14 mouse cellular contexts compared by ENCODE assay signal in the genomic region with DNA sequence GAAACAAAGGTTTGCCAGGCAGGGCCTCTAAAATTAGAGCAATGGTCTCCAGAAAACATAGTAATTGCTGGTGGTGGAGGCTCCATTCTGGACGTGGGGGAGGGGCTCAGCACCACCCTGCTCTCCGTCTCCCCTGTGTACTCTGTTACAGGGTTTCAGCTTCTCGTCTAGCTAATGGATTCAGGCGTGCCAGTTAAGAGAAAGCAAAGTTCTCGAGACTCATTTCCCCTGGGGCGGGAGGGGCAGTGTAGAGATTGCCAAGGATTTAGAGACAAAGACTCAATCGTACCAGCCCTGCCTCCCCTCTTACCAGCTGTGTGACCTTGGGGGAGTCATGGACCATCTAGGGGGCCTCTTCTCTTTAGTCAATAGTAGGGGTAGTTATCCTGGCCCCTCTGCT.
DNase-seq lines count a peak whose midpoint lies in the region; ATAC-seq lines count a peak whose summit lies in the region.
"Had no signal": no experiment of that assay in that cellular context is flagged by ENCODE, and none has a peak within 500 bp of the region (broad histone marks: within the 10 kb centered on the region; RNA-seq: fewer than 3 reads in every experiment).

No protein-coding gene starts in this region.

- H3K4me2 ChIP-seq in hindbrain, embryonic 14.5 days (replicated peaks): no peak overlapping the region
- H3K4me2 ChIP-seq: midbrain, embryonic 13.5 days had no signal

- H3K36me3 ChIP-seq in hindbrain, embryonic 10.5 days: no peaks in the 10 kb centered on the region
- H3K36me3 ChIP-seq in hindbrain, embryonic 14.5 days (replicated peaks; ENCODE audit: control insufficient read depth, insufficient read depth): no peaks in the 10 kb centered on the region
- H3K36me3 ChIP-seq: midbrain, embryonic 13.5 days had no signal

- peak overlapping the region; percentile 59 for H3K27ac ChIP-seq in hindbrain, embryonic 10.5 days
- H3K27ac ChIP-seq in hindbrain, embryonic 14.5 days: no peak overlapping the region
- H3K27ac ChIP-seq: midbrain, embryonic 13.5 days had no signal

- DNase-seq in hindbrain, embryonic 10.5 days (ENCODE audit: low spot score): no peak
- no peak for DNase-seq in hindbrain, embryonic 14.5 days (ENCODE audit: low spot score)
- DNase-seq in MN1 (ENCODE audit: low spot score): peak; percentile 68
- peak; percentile 24 for DNase-seq in gastrocnemius, postnatal 10 days
- DNase-seq in kidney, postnatal 25 days: peak; percentile 60 to 73
- DNase-seq in left cerebral cortex, postnatal 10 days (ENCODE audit: extremely low spot score in 1 of 2, low spot score in 2 of 2): no peak
- DNase-seq in left cerebral cortex, adult 11 months (ENCODE audit: low spot score): no peak
- no peak for DNase-seq in ovary, postnatal 36 days (ENCODE audit: low spot score)
- DNase-seq: cerebellum, adult 8-10 months; liver; thymus, adult 2 months had no signal

- ATAC-seq in hindbrain, embryonic 14.5 days (ENCODE audit: low FRiP score): no peak
- ATAC-seq: CD4-positive, CD25-positive, alpha-beta regulatory T cell, adult 4 months; midbrain, embryonic 13.5 days had no signal

- WGBS in hindbrain, embryonic 10.5 days: 52% methylated on average over 7 of the region's 7 CpGs
- 31% methylated on average over 7 of the region's 7 CpGs for WGBS in hindbrain, embryonic 14.5 days

- intact Hi-C loops in left cerebral cortex, postnatal 10 days (cut with DNase I): no loop called here

- no peaks in the 10 kb centered on the region; the same call in 1 of the 2 replicates for H3K27me3 ChIP-seq in hindbrain, embryonic 10.5 days (ENCODE audit: insufficient read depth, poor library complexity, severe bottlenecking)
- H3K27me3 ChIP-seq in hindbrain, embryonic 14.5 days (ENCODE audit: control insufficient read depth, insufficient read depth, low read length): no peaks in the 10 kb centered on the region; the same call in 1 of the 2 replicates

- H3K9ac ChIP-seq in hindbrain, embryonic 14.5 days: no peak overlapping the region
- H3K9ac ChIP-seq: midbrain, embryonic 13.5 days had no signal

- no peaks in the 10 kb centered on the region for H3K9me3 ChIP-seq in hindbrain, embryonic 10.5 days
- no peaks in the 10 kb centered on the region for H3K9me3 ChIP-seq in hindbrain, embryonic 14.5 days (ENCODE audit: control insufficient read depth, low read length)
- H3K9me3 ChIP-seq: midbrain, embryonic 13.5 days had no signal

- H3K4me1 ChIP-seq in hindbrain, embryonic 10.5 days (replicated peaks): peaks cover 66% of the 10 kb centered on the region
- peaks cover 20% of the 10 kb centered on the region for H3K4me1 ChIP-seq in hindbrain, embryonic 14.5 days (replicated peaks; ENCODE audit: control insufficient read depth, insufficient read depth, low read length)

- no peak overlapping the region for H3K4me3 ChIP-seq in hindbrain, embryonic 10.5 days
- H3K4me3 ChIP-seq in hindbrain, embryonic 14.5 days (replicated peaks; ENCODE audit: low read length): no peak overlapping the region
- H3K4me3 ChIP-seq: erythroblast, embryonic 14.5 days; midbrain, embryonic 13.5 days had no signal

Comparison
In these comparisons a context has a peak if more than half of its experiments do, and no peak if none do; other contexts are left out.
1. DNase-seq: peak in MN1 (single experiment), gastrocnemius, postnatal 10 days (single experiment) and kidney, postnatal 25 days (2 of 2); none in hindbrain, embryonic 10.5 days (single experiment), hindbrain, embryonic 14.5 days (single experiment), left cerebral cortex, postnatal 10 days (0 of 2), left cerebral cortex, adult 11 months (single experiment) and ovary, postnatal 36 days (single experiment).